Mouse (Mus musculus): ENCODE results near the gene Brms1.
"Not testable (repeated sequence)": the region's sequence is repeated elsewhere in the genome, so short reads cannot be mapped to it uniquely, and the experiment has no call there.

Gene Brms1

DNA sequence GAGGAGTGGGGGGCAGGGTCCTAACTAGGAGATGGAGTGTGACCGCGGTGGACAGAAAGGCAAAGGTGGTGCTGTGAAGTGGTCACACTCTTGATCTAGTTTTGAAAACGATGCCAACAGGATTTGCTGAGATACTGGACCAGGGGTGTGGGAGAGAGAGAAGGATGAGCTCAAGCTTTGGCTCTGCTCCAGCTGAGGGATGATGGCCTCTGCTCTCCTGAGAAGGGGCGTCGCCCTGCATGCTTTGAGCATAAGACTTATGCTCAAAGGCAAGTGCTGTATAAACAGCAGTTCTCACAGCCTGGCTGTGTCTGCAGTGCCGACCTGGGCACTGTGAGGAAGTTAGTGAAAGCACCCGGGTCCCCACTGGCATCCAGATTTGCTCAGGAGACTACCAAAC is 23.9 kb downstream of the Brms1 start:
- no peak for DNase-seq (ENCODE audit: low spot score in 2 of 2)

DNA sequence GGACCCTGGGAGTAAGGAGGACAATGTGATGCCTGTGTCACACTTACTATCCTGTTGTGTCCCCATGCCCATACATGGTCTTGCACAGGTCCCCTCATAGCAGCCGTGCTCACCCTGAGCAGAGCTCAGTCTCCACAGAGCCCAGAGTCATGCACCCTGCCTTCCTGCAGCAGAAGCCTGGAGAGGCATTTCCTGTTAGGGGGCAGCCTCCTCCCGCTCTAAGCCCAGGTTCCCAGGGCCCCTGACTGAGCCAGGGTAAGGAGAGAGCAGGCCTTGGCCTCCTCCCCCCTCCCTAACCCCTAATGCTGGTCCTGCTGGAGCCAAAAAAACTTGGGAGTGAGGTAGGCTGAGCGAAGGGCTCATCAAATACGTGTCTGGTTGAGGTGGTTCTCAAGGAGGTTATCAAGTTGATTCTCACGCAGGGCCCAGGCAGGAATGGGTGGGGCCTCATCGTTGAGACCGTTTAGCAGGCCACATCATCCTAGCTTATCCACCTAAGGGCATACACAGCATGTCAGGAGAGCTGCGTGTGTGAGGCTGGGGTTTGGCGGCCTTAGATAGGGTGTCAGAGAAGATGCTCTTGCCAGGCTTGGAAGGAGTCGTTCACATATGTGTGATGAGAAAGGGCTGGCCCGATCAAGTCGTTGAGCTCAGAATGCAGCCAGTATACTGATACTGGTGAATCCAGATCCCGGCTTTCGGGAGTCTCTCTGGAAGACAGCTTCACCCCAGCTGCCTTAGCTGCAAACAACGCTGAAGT is 26.1 kb downstream of the Brms1 start:
- DNase-seq (ENCODE audit: low spot score in 2 of 2): no peak

DNA sequence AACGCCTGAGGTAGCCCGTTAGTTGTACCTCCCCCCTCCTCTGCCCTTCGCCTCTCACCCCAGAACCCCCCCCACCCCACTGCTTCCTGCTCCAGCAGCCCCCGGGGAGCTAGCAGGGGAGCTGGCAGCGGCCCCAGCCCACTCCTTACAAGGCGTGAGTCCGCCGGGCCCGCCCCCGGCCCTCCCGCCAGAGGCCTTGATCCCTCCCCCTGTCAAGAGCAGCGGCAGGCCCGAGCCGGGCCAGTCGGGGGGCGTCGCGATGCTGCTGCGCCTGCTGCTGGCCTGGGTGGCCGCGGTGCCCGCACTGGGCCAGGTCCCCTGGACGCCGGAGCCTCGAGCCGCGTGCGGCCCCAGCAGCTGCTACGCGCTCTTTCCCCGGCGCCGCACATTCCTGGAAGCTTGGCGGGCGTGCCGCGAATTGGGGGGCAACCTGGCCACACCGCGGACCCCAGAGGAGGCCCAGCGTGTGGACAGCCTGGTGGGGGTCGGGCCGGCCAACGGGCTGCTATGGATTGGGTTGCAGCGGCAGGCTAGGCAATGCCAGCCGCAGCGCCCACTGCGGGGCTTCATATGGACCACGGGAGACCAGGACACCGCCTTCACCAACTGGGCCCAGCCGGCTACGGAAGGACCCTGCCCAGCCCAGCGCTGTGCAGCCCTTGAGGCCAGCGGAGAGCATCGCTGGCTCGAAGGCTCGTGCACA is 26.9 kb downstream of the Brms1 start, which contains the start of gene Cd248:
TSS of gene Cd248 (plus strand) at position 212 of the 703 bp plus-strand sequence.
- DNase-seq (ENCODE audit: low spot score in 2 of 2): no peak

DNA sequence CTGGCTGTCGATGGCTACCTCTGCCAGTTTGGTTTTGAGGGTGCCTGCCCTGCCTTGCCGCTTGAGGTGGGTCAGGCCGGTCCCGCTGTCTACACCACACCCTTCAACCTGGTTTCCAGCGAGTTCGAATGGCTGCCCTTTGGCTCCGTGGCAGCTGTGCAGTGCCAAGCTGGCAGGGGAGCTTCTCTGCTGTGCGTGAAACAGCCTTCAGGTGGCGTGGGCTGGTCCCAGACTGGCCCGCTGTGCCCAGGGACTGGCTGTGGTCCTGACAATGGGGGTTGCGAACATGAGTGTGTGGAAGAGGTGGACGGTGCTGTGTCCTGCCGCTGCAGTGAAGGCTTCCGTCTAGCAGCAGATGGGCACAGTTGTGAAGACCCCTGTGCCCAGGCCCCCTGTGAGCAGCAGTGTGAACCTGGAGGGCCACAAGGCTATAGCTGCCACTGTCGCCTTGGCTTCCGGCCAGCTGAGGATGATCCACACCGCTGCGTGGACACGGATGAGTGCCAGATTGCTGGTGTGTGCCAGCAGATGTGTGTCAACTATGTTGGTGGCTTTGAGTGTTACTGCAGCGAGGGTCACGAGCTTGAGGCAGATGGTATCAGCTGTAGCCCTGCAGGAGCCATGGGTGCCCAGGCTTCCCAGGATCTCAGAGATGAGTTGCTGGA is 27.5 kb downstream of the Brms1 start:
- no peak for DNase-seq (ENCODE audit: low spot score in 2 of 2)

DNA sequence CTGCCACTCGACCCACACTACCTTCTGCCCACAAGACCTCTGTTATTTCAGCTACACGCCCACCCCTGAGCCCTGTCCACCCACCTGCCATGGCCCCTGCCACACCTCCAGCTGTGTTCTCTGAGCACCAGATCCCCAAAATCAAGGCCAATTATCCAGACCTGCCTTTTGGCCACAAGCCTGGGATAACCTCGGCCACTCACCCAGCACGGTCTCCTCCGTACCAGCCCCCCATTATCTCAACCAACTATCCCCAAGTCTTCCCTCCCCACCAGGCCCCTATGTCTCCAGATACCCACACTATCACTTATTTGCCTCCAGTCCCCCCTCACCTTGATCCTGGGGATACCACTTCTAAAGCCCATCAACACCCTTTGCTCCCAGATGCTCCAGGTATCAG is 28.3 kb downstream of the Brms1 start:
- no peak for DNase-seq (ENCODE audit: low spot score in 2 of 2)

DNA sequence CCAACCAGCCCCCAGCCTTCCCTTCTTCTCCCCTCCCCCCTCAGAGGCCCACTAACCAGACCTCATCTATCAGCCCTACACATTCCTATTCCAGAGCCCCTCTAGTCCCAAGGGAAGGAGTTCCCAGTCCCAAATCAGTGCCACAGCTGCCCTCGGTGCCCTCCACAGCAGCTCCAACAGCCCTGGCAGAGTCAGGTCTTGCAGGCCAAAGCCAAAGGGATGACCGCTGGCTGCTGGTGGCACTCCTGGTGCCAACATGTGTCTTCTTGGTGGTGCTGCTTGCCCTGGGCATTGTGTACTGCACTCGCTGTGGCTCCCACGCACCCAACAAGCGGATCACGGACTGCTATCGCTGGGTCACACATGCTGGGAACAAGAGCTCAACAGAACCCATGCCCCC is 28.8 kb downstream of the Brms1 start:
- no peak for DNase-seq (ENCODE audit: low spot score in 2 of 2)

DNA sequence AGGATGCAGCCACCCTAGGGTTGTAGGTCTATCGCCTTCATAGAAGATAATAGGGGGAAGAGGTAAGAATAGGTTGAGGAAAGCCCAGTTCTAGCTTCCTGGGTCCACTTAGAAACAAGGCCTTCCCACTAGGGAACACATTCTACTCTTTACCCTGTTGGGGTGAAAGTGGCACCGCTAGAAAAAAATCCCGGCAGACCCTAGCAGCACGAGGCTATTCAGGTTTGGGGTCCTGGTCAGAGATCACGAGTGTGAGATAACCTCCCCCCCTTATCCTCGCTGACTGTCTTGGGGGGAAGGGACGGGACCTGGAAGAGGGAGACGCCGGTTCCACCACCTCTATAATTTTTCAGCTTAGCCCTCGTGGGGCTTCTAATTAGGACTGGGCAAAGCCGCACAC is 29.9 kb downstream of the Brms1 start:
- DNase-seq (ENCODE audit: low spot score in 2 of 2): no peak

DNA sequence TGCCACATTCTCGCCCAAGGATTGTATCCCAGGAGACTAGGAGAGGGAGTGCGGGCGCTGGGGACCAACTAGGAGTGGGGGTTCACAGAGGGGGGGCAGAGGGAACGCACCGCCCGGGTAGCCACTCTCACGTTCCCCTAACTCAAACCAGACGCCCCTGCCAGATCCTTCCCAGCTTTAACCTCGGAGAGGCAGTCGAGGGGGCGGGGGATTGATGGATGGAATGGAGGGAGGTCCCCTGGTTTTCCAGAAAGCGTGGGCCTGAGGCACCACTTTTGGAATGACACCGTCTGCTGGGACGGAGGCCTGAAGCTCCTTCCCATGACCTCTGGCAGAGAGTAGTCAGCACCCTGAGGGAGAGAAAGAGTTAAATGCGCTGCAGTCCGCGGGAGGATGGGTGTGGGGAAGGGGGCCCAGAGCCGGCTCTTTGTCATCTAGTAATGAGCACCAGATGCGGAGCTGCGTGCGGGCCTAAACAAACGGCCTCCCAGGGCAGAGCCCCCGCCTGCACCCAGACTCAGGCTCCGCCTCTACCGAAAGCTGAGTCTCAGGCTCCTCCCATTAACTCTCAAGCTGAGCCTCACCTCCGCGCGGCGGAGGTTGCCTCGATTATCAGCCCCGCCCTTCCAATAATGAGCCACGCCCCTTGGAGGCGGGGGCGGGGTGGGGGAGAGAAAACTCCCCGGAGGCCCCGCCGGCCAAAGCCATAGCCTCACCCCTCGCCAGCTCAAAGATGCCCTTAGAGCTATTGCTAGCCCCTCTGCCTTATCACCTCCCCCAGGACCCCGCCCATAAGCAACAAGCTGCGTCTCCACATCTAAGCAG is 30.6 kb downstream of the Brms1 start:
- no peak for DNase-seq (ENCODE audit: low spot score in 2 of 2)

DNA sequence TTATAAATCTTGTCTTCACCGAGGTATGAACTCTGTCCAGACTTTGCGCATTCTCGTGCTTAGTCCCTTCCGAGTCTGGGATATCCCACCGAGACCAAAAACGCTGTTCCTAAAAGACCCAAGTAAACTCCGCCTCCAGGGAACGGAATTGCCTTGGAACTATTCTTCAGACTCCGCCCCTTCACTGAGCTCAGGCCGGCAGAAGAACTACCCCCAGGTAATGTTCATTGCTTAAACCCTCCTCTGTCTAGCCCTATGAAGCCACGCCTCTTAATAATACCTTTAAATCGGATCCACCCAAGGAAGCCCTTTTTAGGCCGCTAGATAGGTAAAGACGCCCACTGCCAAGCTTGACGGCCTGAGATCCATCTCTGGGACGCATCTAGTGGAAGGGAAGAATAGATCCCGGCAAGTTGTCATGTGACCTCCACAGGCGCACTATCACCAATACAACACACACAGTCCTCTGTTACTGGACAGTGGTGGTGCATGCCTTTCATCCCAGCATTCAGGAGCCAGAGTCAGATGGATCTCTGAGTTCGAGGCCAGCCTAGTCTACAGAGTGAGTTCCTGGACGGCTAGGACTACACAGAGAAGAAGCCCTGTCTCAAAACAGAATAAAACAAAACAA is 31.4 kb downstream of the Brms1 start:
- no peak for DNase-seq (ENCODE audit: low spot score in 2 of 2)

DNA sequence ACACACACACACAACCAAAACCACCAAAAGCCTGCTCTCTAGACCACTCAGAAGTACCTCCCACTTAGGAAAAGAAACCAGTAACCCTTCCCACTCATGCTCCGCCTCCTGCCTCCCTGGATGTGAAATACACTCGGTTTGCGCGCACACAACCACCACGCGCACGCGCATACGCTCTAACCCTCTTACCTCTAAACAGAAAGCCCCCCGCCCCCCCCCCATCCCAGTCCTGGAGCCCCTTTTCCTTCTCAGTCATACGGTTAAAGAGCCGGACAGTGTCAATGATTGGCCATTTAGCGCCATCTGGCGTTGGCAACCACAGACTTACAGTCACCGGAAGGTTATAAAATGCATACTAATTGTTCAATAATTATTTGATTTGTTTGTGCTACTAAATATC is 31.9 kb downstream of the Brms1 start:
- DNase-seq (ENCODE audit: low spot score in 2 of 2): no peak

DNA sequence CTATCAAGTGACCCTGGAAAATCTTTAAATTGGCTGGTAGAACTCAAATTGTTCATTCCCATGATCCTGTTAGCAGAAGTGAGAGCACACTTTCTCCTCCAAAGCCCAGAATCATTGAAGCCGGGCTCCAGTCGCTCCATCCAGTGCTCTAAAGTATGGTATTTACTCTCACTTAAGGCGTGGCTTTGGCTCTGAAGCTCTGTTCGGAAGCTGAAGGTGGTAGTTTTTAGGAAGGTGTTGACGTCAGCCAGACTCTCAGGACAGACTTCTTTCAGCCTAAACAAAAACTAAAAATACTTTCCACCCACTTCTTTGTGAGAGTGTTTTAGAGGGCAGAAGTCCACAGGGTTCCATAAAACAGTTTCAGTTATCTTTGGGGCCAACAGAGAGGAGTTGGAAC is 32.4 kb downstream of the Brms1 start:
- DNase-seq (ENCODE audit: low spot score in 2 of 2): no peak

DNA sequence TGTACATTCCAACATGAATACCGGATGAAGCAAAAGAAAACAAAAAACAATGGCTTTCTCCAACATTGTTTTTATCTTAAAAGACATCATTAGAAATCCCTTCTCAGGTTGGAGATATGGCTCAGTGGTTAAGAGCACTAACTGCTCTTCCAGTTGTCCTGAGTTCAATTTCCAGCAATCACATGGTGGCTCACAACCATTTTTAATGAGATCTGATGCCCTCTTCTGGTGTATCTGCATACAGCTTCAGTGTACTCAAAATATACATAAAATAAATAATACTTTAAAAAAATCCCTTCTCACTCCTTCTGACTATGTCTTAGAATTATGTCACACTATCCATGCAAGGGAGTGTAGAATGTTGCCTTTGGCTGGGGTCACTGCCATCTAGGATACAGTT is 38.1 kb downstream of the Brms1 start:
- DNase-seq (ENCODE audit: low spot score in 2 of 2): no peak

DNA sequence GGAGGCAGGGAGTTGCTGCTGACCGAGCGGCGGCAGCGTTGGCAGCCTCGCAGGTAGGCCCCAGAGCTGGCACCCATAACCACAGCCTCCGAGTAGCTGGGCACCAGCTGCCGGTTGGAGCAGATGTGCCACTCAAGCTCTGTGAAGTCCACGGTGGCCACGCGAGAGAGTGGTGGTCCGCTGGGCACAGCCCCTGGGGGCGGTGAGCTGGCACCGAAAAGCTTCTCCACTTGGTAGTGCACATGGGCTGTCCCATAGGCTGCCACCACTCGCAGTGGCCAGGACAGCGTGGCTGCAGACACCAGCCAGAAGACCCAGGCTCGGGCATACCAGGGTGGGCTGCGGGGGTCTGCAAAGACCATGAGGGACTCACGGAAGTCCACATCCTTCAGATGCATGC is 40.9 kb downstream of the Brms1 start:
- no peak for DNase-seq (ENCODE audit: low spot score in 2 of 2)

DNA sequence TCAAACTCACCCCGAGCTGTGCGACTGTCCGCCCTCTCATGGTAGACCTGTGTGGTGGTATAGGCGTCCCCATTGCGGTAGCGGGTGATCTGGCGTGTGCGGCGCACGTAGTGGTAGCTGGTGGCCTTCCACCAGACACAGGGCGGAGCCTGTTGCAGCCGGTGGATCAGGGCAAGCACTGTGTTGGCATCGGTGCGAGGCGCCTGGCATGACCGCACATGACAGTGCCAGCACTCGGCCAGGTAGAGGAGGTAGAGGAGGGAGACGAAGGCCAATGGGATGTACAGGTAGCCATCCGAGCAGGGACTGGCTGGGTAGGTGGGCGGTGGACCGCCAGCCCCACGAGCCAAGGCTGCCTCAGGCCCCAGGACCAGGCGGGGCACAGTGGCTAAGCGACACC is 41.4 kb downstream of the Brms1 start:
- peak in 1 of 2 experiments; percentile 28 for DNase-seq (ENCODE audit: low spot score in 2 of 2)

DNA sequence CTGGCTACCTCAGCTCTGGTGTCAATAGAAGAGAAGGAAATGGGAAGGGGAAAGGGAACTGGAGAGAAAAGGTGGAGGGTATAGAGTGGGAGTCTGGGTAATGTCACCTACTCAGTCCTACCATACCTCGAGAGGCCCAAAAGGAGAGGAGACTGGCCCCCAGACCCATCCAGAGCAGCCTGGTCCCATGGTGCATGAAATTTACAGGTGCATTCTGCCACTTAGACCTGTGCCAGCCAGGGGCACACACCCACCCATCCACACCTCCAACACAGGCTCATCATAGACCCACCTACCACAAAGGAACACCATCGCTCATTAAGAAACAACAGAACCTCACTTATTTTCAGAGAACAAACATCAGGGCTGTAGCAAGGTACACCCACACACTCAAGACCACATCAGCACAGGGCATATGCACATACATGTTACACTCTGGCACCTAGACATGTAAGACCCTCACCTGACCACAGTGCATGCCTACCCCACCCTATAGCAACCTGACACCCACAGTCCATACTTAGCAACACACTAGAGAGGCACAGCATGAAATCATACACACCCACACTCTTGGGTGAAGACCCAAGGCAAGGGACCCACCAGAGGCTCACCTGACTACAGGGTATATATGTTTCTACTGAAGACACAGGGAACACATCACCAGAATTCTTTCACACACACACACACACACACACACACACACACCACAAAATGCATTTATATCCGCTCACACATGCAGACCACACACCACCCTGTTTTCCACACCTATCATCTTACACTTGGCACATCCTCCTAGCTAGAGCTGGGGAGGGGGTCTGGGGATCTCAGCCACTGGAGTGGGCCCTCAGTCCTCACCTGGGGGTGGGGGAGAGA is 43.0 kb downstream of the Brms1 start:
- DNase-seq (ENCODE audit: low spot score in 2 of 2): no peak

DNA sequence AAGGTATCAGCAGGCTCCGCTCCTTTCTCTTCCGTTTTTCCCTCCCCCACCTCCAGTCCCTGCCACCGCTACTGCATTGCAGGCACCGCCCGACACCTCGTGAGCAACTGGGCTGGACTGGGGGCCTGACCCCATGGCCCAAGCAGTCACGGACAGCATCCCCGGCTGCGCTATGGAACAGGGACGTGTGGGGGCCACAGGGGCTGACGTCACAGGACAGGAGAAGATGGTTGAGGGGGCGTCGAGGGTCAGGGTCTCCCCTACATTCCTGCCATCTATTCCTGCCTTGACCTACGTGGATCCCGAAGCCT is 43.6 kb downstream of the Brms1 start:
- no peak for DNase-seq (ENCODE audit: low spot score in 2 of 2)

DNA sequence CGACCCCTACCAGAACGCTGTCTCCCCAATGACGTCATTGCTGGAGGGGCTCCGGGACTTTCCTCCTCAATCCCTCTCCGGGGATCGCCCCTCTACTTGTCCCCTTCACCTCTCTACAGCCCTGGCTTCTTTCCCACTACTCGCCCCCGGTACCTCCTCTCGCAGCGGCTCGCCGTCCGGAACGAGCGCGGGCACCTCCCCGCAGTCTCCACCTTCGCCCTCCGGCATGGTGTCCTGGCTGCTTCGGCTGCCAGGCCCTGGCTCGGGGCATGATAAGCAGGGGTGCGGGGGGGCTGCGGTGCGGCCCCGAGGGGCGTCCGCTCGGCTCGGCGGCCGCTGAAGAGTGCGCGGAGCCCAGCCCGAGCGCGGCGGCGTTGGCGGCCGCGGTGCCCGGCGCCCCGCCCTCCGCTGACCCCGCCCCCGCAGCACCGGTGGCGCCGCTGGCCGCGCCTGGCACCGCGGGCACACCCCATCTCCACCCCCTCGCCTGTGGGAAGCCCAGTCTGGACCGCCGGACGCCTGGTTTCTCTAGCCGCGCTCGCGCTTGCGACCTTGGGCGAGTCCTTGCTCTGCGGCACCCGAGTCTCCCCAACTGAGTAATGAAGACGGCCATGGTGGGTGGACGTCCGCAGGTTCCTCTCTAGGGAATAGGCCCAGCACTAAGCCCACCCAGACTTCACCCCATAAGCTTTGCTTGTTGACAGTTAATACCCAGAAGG is 44.1 kb downstream of the Brms1 start, which contains the start of gene Tmem151a:
TSS of gene Tmem151a (minus strand) at position 387 of the 719 bp plus-strand sequence.
- no peak for DNase-seq (ENCODE audit: low spot score in 2 of 2)

DNA sequence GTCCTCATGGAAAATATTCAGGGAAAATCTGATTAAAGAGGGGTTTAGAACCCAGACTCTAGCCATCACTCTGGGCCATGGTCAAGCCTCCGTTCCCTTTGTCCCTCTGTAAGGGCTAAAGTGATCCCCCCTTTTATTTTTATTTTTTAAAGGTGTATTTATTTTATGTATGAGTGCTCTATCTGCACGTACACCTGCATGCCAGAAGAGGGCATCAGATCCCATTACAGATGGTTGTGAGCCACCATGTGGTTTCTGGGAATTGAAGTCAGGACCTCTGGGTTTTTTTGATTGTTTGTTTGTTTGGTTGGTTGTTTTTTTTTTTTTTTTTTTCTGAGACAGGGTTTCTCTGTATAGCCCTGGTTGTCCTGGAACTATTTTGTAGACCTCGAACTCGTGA is 45.4 kb downstream of the Brms1 start:
- not testable (repeated sequence) for DNase-seq (ENCODE audit: low spot score in 2 of 2)

DNA sequence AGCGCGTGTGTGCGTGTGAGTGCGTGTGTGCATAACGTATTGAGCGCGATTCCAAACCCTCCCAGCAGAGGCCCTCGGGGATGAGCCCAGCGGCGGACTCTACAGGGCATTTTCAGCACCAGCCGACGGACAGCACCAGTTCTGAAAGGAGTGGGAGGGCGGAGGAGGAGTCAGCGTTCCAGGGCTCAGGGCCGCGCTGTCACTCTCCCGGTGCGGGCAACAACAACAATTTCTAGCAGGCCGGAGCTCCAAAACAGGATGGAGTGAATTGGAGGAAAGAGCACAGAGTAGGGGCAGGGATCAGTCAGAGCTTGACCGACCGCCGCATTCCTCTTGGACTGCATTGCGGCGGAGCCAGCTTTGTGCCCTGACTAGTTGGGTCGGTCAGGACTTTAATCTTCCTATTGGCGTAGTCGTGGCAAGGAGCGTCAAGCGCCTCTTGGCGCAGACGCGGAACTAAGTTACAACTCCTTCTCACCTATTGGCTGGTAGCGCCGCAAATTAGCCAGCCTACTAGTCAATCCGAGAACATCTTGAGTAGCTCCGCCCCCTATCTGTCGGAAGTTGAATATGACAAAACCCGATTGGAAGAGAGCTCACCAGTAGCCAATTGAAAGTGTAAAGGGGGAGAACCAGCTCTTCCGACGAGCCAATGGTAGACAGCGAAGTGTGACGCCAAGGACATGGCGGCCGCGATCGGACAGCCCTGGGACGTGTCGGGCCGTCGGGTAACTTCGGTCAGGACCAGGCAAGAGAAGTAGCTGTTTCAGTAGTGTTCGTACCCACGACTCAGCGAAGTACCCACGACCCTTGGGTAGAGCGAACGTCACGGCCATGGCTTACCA is 47.0 kb downstream of the Brms1 start, which contains the start of gene Yif1a:
TSS of gene Yif1a (plus strand) at position 655 of the 845 bp plus-strand sequence.
- peak; percentile 95 to 98 for DNase-seq (ENCODE audit: low spot score in 2 of 2)
